ENCODE assay signal across 16 mouse cellular contexts in genomic region chr4:95020201-95020600, GRCm38 (mm10).
"Had no signal": no experiment of that assay in that cellular context is flagged by ENCODE, and none has a peak within 500 bp of the region (broad histone marks: within the 10 kb centered on the region; RNA-seq: fewer than 3 reads in every experiment).

No protein-coding gene starts in this region.

- H3K9ac ChIP-seq: neural tube, embryonic 13.5 days; neural tube, embryonic 15.5 days; stomach, embryonic 15.5 days had no signal

- DNase-seq: retina, postnatal 1 day; right cerebral cortex, adult 18-20 months; right cerebral cortex, postnatal 14 days; right cerebral cortex, postnatal 25 days; right cerebral cortex, postnatal 4 days; spleen, adult 18-20 months; thymus, adult 18-20 months; thymus, adult 2 months; thymus, postnatal 14 days; thymus, postnatal 25 days; thymus, postnatal 36 days; thymus, postnatal 4 days had no signal

- H3K9me3 ChIP-seq: neural tube, embryonic 13.5 days; neural tube, embryonic 15.5 days; stomach, embryonic 15.5 days had no signal

- H3K4me2 ChIP-seq: neural tube, embryonic 13.5 days; neural tube, embryonic 15.5 days; stomach, embryonic 15.5 days had no signal

- H3K36me3 ChIP-seq: neural tube, embryonic 13.5 days; neural tube, embryonic 15.5 days; stomach, embryonic 15.5 days had no signal

- H3K4me3 ChIP-seq: neural tube, embryonic 13.5 days; neural tube, embryonic 15.5 days; stomach, embryonic 15.5 days had no signal

- H3K27ac ChIP-seq: neural tube, embryonic 13.5 days; neural tube, embryonic 15.5 days; stomach, embryonic 15.5 days; stomach, postnatal 0 days had no signal

- H3K27me3 ChIP-seq: neural tube, embryonic 13.5 days; neural tube, embryonic 15.5 days; stomach, embryonic 15.5 days had no signal
